Mouse (Mus musculus): ENCODE measurements around the gene Frem3. TPM values are rescaled to one million over a fixed set of nuclear protein-coding genes. Genes with fewer than 3 reads are reported as not detected.

The Frem3 gene
- total RNA-seq, 2 experiments from 2014 or later = 2.9 to 3.3 TPM

- peak; percentile 5 to 58 for DNase-seq (ENCODE audit: low spot score in 2 of 2)
Measured at GRCm38 (mm10) chr8:80688141-80688540, 77.3 kb downstream of the Frem3 start.

DNA sequence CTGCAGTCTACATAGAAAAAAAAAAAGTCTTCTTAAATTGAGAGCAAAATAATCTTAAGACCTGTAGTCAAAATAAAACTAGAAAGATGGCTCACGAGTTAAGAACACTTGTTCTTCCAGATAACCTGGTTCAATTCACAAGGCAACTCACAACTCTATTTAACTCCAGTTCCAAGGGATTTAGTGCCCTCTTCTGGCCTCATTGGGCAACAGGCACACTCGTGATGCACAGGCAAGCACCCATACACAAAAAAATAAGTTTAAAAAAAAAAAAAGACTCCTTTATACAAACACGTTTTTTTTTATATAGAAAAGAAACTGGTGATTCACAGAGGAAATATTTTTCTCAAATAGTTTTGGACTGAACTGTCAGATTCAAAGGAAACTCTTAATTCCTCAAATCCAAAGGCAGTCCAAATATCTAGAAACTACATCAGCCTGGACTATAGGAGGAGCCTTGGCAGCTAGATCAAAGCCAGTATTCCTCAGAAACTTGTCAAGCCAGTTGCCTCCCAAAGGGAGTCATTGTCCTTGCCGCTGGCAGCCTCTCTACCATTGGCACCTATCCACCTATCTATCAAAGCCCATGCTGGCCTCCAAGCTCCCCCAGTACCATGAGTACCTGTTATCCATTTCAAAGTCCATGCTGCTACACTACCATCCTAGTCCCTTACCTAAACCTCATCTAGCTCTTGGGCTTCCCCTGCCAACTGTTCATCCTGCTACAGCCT lies 100.0 kb downstream of the Frem3 start:
- no peak for DNase-seq (ENCODE audit: low spot score in 2 of 2)

DNA sequence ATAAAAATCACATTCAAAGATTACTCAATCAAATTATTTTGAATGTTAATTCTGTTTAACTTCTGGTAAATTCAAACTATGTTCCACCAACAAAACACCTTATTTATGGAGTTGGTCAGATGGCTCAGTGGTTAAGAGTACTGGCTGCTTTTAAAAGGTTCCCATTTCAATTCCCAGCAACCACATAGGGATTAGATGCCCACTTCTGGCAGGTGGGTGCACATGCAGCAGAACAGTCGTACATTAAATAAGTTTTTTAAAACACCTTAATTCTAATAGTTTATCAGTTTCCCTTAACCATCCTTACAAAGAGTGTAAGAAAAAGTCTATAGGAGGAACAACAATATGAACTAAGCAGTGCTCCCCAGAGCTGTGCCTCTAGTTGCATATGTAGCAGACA lies 103.6 kb downstream of the Frem3 start:
- DNase-seq (ENCODE audit: low spot score in 2 of 2) = no peak

- DNase-seq (ENCODE audit: low spot score in 2 of 2) = no peak
Measured at GRCm38 (mm10) chr8:80732326-80732725, 121.4 kb downstream of the Frem3 start.

DNA sequence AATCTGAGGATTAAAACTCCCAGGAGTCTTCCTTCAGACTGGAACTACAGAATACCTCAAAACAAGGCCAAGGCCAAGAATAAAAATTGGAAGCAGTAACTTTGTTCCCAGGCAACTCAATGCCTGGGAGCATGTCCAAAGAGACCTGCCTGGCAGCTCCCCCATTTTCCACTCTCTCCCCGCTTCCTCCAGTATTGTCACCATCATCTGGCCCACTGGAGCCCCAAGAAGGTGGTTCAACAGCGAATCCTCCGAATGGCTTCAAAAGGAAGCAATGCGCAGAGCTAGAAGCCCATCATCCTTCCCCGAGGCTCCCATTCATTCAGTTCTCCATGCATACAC lies 127.1 kb downstream of the Frem3 start:
- DNase-seq (ENCODE audit: low spot score in 2 of 2) = no peak

DNA sequence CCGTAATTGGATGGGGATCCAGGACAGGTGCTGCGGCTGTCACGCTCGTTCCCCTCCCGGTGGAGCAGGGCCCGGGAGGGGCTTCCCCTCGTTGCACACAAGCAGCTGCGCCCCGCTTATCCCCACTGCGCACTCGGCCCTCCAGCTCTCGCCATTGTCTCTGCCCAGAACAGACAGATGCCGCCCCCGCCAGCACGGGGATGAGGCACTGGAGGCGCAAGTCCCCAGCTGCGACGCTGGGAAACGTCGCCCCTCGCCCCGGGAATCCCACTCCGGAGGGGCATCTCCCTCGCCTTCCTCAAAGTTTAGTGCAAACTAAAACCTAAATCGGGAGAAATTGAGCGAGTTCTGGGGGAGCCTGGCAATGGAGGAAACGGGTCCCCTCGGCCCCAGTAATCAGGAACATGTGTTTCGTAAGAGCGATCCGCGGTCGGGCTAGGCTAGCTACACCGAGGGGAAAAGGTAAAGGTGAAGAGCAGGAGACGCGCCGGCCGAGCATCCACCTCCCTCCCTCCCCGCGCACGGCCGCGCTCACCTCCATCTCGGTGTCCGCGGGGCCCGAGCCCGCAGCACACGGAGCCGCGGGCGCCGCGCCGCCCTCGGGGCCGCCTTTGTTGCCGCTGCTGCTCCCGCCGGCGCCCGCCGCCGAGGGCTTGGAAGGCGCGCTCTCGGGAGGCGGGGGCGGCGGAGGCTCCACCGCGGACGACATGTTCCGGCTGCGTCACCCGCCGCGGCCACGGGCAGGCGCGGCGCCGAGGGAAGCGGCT lies 127.7 kb downstream of the Frem3 start:
- DNase-seq (ENCODE audit: low spot score in 2 of 2) = peak; percentile 61 to 72

- peak; percentile 89 to 95 for DNase-seq (ENCODE audit: low spot score in 2 of 2)
Measured at GRCm38 (mm10) chr8:80739155-80739924, 128.5 kb downstream of the Frem3 start, which contains the start of gene Smarca5. Smarca5 (minus strand) TSS chr8:80739497.

DNA sequence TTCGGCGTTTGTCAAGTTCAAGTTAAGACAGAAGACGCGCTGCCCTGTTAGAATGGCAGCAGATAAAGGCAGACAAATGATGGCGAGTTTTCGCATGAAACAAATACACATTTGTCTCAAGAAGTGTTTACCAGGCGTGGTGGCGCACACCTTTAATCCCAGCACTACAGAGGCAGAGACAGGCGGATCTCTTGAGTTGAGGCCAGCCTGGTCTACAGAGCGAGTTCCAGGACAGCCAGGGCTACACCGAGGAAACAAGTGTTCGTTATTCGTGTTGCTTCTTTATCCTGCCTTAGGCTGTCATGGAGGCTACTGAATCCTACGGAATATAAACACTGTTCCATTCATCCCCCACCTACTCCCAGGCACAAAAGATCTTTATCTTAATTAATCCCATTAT lies 129.1 kb downstream of the Frem3 start:
- no peak for DNase-seq (ENCODE audit: low spot score in 2 of 2)

Other genes with a start within 250 kb of the Frem3 start
- under 1 TPM in 1 of 2 experiments, not detected in 1; 0.17 TPM for gene Gypa, start 117.3 kb upstream of the Frem3 start, total RNA-seq (2021)
- gene Smarca5, start 128.4 kb downstream of the Frem3 start, total RNA-seq (2021) = 10 to 100 TPM; 58.0 to 60.4 TPM

Data from layer of hippocampus, adult 18-20 months (tissue).